ENCODE assay signal across 21 mouse cellular contexts in genomic region chr17:14539191-14539590, GRCm38 (mm10).
"Had no signal": no experiment of that assay in that cellular context is flagged by ENCODE, and none has a peak within 500 bp of the region (broad histone marks: within the 10 kb centered on the region; RNA-seq: fewer than 3 reads in every experiment).

No protein-coding gene starts in this region.

- H3K9me3 ChIP-seq: lung, embryonic 15.5 days; midbrain, embryonic 10.5 days; midbrain, embryonic 12.5 days; neural tube, embryonic 13.5 days; neural tube, embryonic 15.5 days had no signal

- ATAC-seq: liver, postnatal 0 days; lung, postnatal 0 days; midbrain, embryonic 16.5 days had no signal

- H3K4me2 ChIP-seq: lung, embryonic 15.5 days; midbrain, embryonic 12.5 days; neural tube, embryonic 13.5 days; neural tube, embryonic 15.5 days had no signal

- H3K27me3 ChIP-seq: midbrain, embryonic 12.5 days; neural tube, embryonic 13.5 days; neural tube, embryonic 15.5 days had no signal

- H3K36me3 ChIP-seq: lung, embryonic 15.5 days; midbrain, embryonic 10.5 days; midbrain, embryonic 12.5 days; neural tube, embryonic 13.5 days; neural tube, embryonic 15.5 days had no signal

- DNase-seq: liver, postnatal 0 days; lung, adult 2 months; lung, postnatal 14 days; lung, postnatal 4 days; midbrain, embryonic 14.5 days; retina, postnatal 1 day; right cerebral cortex, adult 18-20 months; right cerebral cortex, postnatal 25 days; right cerebral cortex, postnatal 4 days; spleen, adult 18-20 months; thymus, adult 18-20 months; thymus, postnatal 14 days; thymus, postnatal 36 days had no signal

- H3K9ac ChIP-seq: liver, postnatal 0 days; lung, embryonic 15.5 days; midbrain, embryonic 12.5 days; neural tube, embryonic 13.5 days; neural tube, embryonic 15.5 days had no signal

- H3K27ac ChIP-seq: lung, embryonic 15.5 days; midbrain, embryonic 10.5 days; midbrain, embryonic 12.5 days; neural tube, embryonic 13.5 days; neural tube, embryonic 15.5 days had no signal

- H3K4me1 ChIP-seq: neural tube, embryonic 13.5 days; neural tube, embryonic 15.5 days had no signal

- H3K4me3 ChIP-seq: lung, embryonic 15.5 days; midbrain, embryonic 10.5 days; midbrain, embryonic 12.5 days; myocyte; neural tube, embryonic 13.5 days; neural tube, embryonic 15.5 days had no signal
